Mouse (Mus musculus) limb, embryonic 12.5 days (tissue): ENCODE measurements around the gene Gtf2e1. TPM values are rescaled to one million over a fixed set of nuclear protein-coding genes. Genes with fewer than 3 reads are reported as not detected.

Experiments
- ATAC-seq: fragments of 200-750 bp; cut with Nextera tagmentation; 2 replicates; pipeline ENCODE4 v1.8.0; 2017; ENCODE audit warnings: low read depth, moderate TSS enrichment; ENCODE audit not compliant: insufficient number of reproducible peaks, insufficient read depth, low FRiP score, low TSS enrichment
- H3K27ac ChIP-seq: fragments of 300-500 bp; sonication (generic); 2 replicates; pipeline ENCODE4 v1.5.1; 2016; ENCODE audit warnings: mild to moderate bottlenecking, moderate library complexity
- H3K27me3 ChIP-seq: fragments of 300-500 bp; sonication (generic); 2 replicates; pipeline ENCODE4 v1.6.1; 2016; ENCODE audit warnings: mild to moderate bottlenecking, moderate library complexity
- H3K36me3 ChIP-seq: fragments of 300-500 bp; sonication (generic); 2 replicates; pipeline ENCODE4 v1.6.1; 2016; ENCODE audit warnings: mild to moderate bottlenecking, moderate library complexity
- H3K4me1 ChIP-seq: fragments of 300-500 bp; sonication (generic); replicated peaks from 2 replicates; pipeline ENCODE4 v1.6.1; 2016
- H3K4me2 ChIP-seq: fragments of 300-500 bp; sonication (generic); 2 replicates; pipeline ENCODE4 v1.6.1; 2016; ENCODE audit warnings: mild to moderate bottlenecking, moderate library complexity
- H3K4me3 ChIP-seq: fragments of 300-500 bp; sonication (generic); replicated peaks from 2 replicates; pipeline ENCODE4 v1.5.1; 2016; ENCODE audit warnings: mild to moderate bottlenecking
- H3K9ac ChIP-seq: fragments of 300-500 bp; sonication (generic); replicated peaks from 2 replicates; pipeline ENCODE4 v1.6.1; 2016; ENCODE audit warnings: mild to moderate bottlenecking, moderate library complexity
- H3K9me3 ChIP-seq: fragments of 300-500 bp; sonication (generic); 2 replicates; pipeline ENCODE4 v1.6.1; 2016; ENCODE audit warnings: mild to moderate bottlenecking, moderate library complexity
- WGBS: fragments of 180-500 bp; shearing (Covaris S2); methylation state at CpG from one replicate; pipeline ENCODE4 v1.1.7; 2016; 5-methylcytosine and 5-hydroxymethylcytosine counted together
- polyA plus RNA-seq: library from polyadenylated mRNA; unstranded; fragments of >200 nt; fragmentation: Nextera tagmentation; extraction: Ambion mirVana; gene quantifications from 2 replicates; pipeline ENCODE4 v1.2.1, GENCODE M21; 2016

The Gtf2e1 gene
- polyA plus RNA-seq, 1 experiment from 2014 or later, result 36.9 TPM

GRCm38 (mm10) chr16:37546312-37546711 is 6.7 kb upstream of the Gtf2e1 start:
- no peak overlapping the region for H3K27ac ChIP-seq
- no peak overlapping the region for H3K9ac ChIP-seq
- no peak overlapping the region for H3K4me2 ChIP-seq
- H3K4me3 ChIP-seq, result no peak overlapping the region
- ATAC-seq, result no peak
- H3K27me3 ChIP-seq, result no peaks in the 10 kb centered on the region
- no peaks in the 10 kb centered on the region for H3K9me3 ChIP-seq
- peaks cover 17% of the 10 kb centered on the region for H3K36me3 ChIP-seq
- H3K4me1 ChIP-seq, result no peaks in the 10 kb centered on the region
- 82% methylated on average over 5 of the region's 5 CpGs for WGBS

GRCm38 (mm10) chr16:37540776-37541175 is 1.2 kb upstream of the Gtf2e1 start:
- no peak overlapping the region for H3K9ac ChIP-seq
- H3K36me3 ChIP-seq, result peaks cover 16% of the 10 kb centered on the region
- H3K27ac ChIP-seq, result no peak overlapping the region
- peaks cover 15% of the 10 kb centered on the region for H3K4me1 ChIP-seq
- peak overlapping the region; percentile 61 for H3K4me2 ChIP-seq
- ATAC-seq, result no peak
- whole genome bisulfite sequencing, result 91% methylated on average over 6 of the region's 6 CpGs
- H3K9me3 ChIP-seq, result no peaks in the 10 kb centered on the region
- peak overlapping the region; percentile 75; the same call in 1 of the 2 replicates for H3K4me3 ChIP-seq
- H3K27me3 ChIP-seq, result no peaks in the 10 kb centered on the region

GRCm38 (mm10) chr16:37539240-37539610 is 364 bp downstream of the Gtf2e1 start:
- Histone ChIP-seq H3K9ac (peak overlapping the region; percentile 90), H3K9me3 (no peaks in the 10 kb centered on the region), H3K4me1 (peaks cover 15% of the 10 kb centered on the region), H3K4me3 (peak overlapping the region; percentile 75), H3K36me3 (peaks cover 27% of the 10 kb centered on the region), H3K4me2 (peak overlapping the region; percentile 67), H3K27ac (peak overlapping the region; percentile 84), H3K27me3 (no peaks in the 10 kb centered on the region)
- ATAC-seq, result peak; percentile 69
- WGBS, result under 1% methylated on average over 22 of the region's 22 CpGs

- Histone ChIP-seq H3K27me3 (no peaks in the 10 kb centered on the region), H3K27ac (no peak overlapping the region), H3K4me2 (no peak overlapping the region), H3K9ac (no peak overlapping the region), H3K4me3 (no peak overlapping the region), H3K4me1 (peaks cover 7% of the 10 kb centered on the region), H3K36me3 (peaks cover 32% of the 10 kb centered on the region), H3K9me3 (no peaks in the 10 kb centered on the region)
- no peak for ATAC-seq
- 80% methylated on average over 8 of the region's 8 CpGs for WGBS
Observed at GRCm38 (mm10) chr16:37533369-37534068, 6.1 kb downstream of the Gtf2e1 start.

GRCm38 (mm10) chr16:37532046-37532445 is 7.5 kb downstream of the Gtf2e1 start:
- ATAC-seq, result no peak
- H3K9ac ChIP-seq, result no peak overlapping the region
- H3K27me3 ChIP-seq, result no peaks in the 10 kb centered on the region
- H3K4me2 ChIP-seq, result no peak overlapping the region
- H3K4me3 ChIP-seq, result no peak overlapping the region
- no peak overlapping the region for H3K27ac ChIP-seq
- no peaks in the 10 kb centered on the region for H3K9me3 ChIP-seq
- peaks cover 3% of the 10 kb centered on the region; the same call in 1 of the 2 replicates for H3K4me1 ChIP-seq
- 97% methylated on average over 1 of the region's 1 CpGs for WGBS
- H3K36me3 ChIP-seq, result peaks cover 32% of the 10 kb centered on the region

- no peak for ATAC-seq
- Histone ChIP-seq H3K27ac (no peak overlapping the region), H3K9ac (no peak overlapping the region), H3K4me3 (no peak overlapping the region), H3K9me3 (no peaks in the 10 kb centered on the region), H3K4me2 (no peak overlapping the region), H3K4me1 (peaks cover 3% of the 10 kb centered on the region; the same call in 1 of the 2 replicates), H3K36me3 (peaks cover 41% of the 10 kb centered on the region), H3K27me3 (no peaks in the 10 kb centered on the region)
- WGBS, result 89% methylated on average over 6 of the region's 6 CpGs
Observed at GRCm38 (mm10) chr16:37530170-37530569, 9.4 kb downstream of the Gtf2e1 start.

GRCm38 (mm10) chr16:37526688-37527223 is 12.8 kb downstream of the Gtf2e1 start:
- no peak overlapping the region for H3K4me3 ChIP-seq
- H3K27ac ChIP-seq, result no peak overlapping the region
- H3K4me1 ChIP-seq, result peaks cover 3% of the 10 kb centered on the region; the same call in 1 of the 2 replicates
- H3K4me2 ChIP-seq, result no peak overlapping the region
- ATAC-seq, result no peak
- H3K9ac ChIP-seq, result no peak overlapping the region
- peaks cover 11% of the 10 kb centered on the region; the same call in 1 of the 2 replicates for H3K9me3 ChIP-seq
- WGBS, result 89% methylated on average over 3 of the region's 3 CpGs
- no peaks in the 10 kb centered on the region for H3K27me3 ChIP-seq
- H3K36me3 ChIP-seq, result peaks cover 50% of the 10 kb centered on the region

GRCm38 (mm10) chr16:37525121-37525520 is 14.5 kb downstream of the Gtf2e1 start:
- Histone ChIP-seq H3K9ac (no peak overlapping the region), H3K27me3 (no peaks in the 10 kb centered on the region), H3K4me1 (peaks cover 3% of the 10 kb centered on the region; the same call in 1 of the 2 replicates), H3K9me3 (peaks cover 11% of the 10 kb centered on the region; the same call in 1 of the 2 replicates), H3K4me2 (no peak overlapping the region), H3K27ac (no peak overlapping the region), H3K4me3 (no peak overlapping the region), H3K36me3 (peaks cover 62% of the 10 kb centered on the region)
- WGBS, result 95% methylated on average over 2 of the region's 2 CpGs
- ATAC-seq, result no peak

- no peak for ATAC-seq
- 87% methylated on average over 7 of the region's 7 CpGs for WGBS
- no peak overlapping the region for H3K27ac ChIP-seq
- peaks cover 75% of the 10 kb centered on the region for H3K36me3 ChIP-seq
- no peaks in the 10 kb centered on the region for H3K27me3 ChIP-seq
- H3K4me2 ChIP-seq, result no peak overlapping the region
- H3K9ac ChIP-seq, result no peak overlapping the region
- no peaks in the 10 kb centered on the region for H3K4me1 ChIP-seq
- H3K9me3 ChIP-seq, result peaks cover 11% of the 10 kb centered on the region; the same call in 1 of the 2 replicates
- H3K4me3 ChIP-seq, result no peak overlapping the region
Observed at GRCm38 (mm10) chr16:37522100-37522697, 17.4 kb downstream of the Gtf2e1 start.

GRCm38 (mm10) chr16:37520190-37521040 is 19.2 kb downstream of the Gtf2e1 start:
- Histone ChIP-seq H3K27ac (no peak overlapping the region), H3K9me3 (peaks cover 11% of the 10 kb centered on the region; the same call in 1 of the 2 replicates), H3K36me3 (peaks cover 65% of the 10 kb centered on the region), H3K4me3 (no peak overlapping the region), H3K9ac (no peak overlapping the region), H3K4me1 (no peaks in the 10 kb centered on the region), H3K4me2 (no peak overlapping the region), H3K27me3 (no peaks in the 10 kb centered on the region)
- ATAC-seq, result no peak
- WGBS, result 96% methylated on average over 2 of the region's 2 CpGs

- H3K9ac ChIP-seq, result no peak overlapping the region
- H3K4me2 ChIP-seq, result no peak overlapping the region
- peaks cover 11% of the 10 kb centered on the region; the same call in 1 of the 2 replicates for H3K9me3 ChIP-seq
- H3K27ac ChIP-seq, result no peak overlapping the region
- no peak overlapping the region for H3K4me3 ChIP-seq
- WGBS, result 98% methylated on average over 1 of the region's 1 CpGs
- no peak for ATAC-seq
- H3K27me3 ChIP-seq, result no peaks in the 10 kb centered on the region
- H3K36me3 ChIP-seq, result peaks cover 66% of the 10 kb centered on the region
- no peaks in the 10 kb centered on the region for H3K4me1 ChIP-seq
Observed at GRCm38 (mm10) chr16:37519721-37520120, 19.9 kb downstream of the Gtf2e1 start.
